Mouse (Mus musculus): ENCODE measurements around the gene Cdh13.

DNA sequence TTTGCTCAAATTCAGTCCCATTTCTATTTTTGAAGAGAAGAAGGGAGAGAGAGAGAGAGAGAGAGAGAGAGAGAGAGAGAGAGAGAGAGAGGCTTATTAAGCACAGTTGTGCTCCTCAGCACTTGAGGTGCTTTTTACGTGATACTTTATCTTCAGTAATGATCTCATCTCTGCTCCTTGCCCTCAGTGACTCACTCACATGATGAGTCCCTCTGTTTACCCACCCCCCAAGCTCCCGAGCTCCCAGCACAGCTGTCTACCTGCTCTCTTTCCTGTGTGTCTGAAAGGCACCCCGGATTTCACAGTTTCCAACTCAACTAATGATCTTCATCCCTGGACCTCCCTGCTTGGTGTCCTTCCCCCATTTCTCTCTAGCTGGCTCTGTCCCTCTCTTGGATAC, 39.9 kb downstream of the Cdh13 start:
- TF ChIP-seq CTCF (IDR thresholded peaks at IDR 0.05; ENCODE audit: low read depth) (no peak), EP300 (optimal IDR thresholded peaks at IDR 0.05) (no peak)

Data from stomach, postnatal 0 days (tissue).